ENCODE assay signal across 10 mouse cellular contexts in the genomic region with DNA sequence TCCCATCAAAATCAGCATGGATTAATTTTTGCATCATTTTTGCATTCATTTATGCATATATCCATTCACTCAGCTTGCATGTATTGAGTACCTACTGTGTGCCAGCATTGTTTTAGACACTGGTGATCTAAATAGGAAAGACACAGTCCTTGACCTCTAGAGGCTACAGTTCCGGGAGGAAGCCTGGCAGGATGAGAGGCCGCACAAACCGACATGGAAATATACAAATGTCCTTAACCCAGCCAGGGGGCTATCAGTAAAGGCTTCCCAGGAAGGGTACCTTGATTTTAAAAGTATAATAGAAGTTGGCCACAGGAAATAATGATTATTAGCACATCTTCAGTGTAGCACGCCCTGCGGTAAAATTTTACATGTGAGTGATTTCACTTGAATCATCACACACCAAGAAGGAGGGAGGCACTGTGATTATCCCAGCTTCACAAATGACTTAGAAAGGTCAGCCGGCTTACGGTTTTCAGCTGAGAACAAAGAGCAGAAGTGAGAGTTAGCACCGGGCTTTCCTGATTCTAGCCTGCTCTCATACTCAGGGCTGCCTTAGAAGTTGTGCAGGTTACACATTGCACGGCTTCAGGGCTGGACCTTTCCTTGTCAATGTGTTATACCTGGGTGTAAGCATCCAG. TPM values are rescaled to one million over a fixed set of nuclear protein-coding genes. Genes with fewer than 3 reads are reported as not detected.
DNase-seq lines count a peak whose midpoint lies in the region; ATAC-seq and TF ChIP-seq lines count a peak whose summit lies in the region.
"Had no signal": no experiment of that assay in that cellular context is flagged by ENCODE, and none has a peak within 500 bp of the region (broad histone marks: within the 10 kb centered on the region; RNA-seq: fewer than 3 reads in every experiment).

No protein-coding gene starts in this region.

- H3K4me1 ChIP-seq in neural tube, embryonic 11.5 days (ENCODE audit: control insufficient read depth, insufficient read depth, low read length) = peaks cover 3% of the 10 kb centered on the region; the same call in 1 of the 2 replicates
- H3K4me1 ChIP-seq in intestine, postnatal 0 days (replicated peaks; ENCODE audit: control insufficient read depth, insufficient read depth, low read length) = peaks cover 14% of the 10 kb centered on the region
- H3K4me1 ChIP-seq in stomach, postnatal 0 days (replicated peaks; ENCODE audit: control insufficient read depth, insufficient read depth) = peaks cover 6% of the 10 kb centered on the region; the same call in 1 of the 2 replicates

- ATAC-seq in neural tube, embryonic 11.5 days (ENCODE audit: insufficient read depth, low FRiP score, low TSS enrichment) = no peak
- ATAC-seq in intestine, postnatal 0 days = no peak
- no peak for ATAC-seq in stomach, postnatal 0 days (ENCODE audit: low FRiP score, low TSS enrichment)
- no peak for ATAC-seq in megakaryocyte, adult 5-6 weeks (ENCODE audit: poor library complexity, severe bottlenecking)

- no peak for TF ChIP-seq CTCF in intestine, postnatal 0 days (IDR thresholded peaks at IDR 0.05; ENCODE audit: low read depth)
- TF ChIP-seq CTCF in stomach, postnatal 0 days (IDR thresholded peaks at IDR 0.05; ENCODE audit: low read depth) = no peak

- H3K4me2 ChIP-seq in neural tube, embryonic 11.5 days (ENCODE audit: low read depth) = no peak overlapping the region
- H3K4me2 ChIP-seq in intestine, postnatal 0 days (replicated peaks; ENCODE audit: low read depth) = no peak overlapping the region
- H3K4me2 ChIP-seq in stomach, postnatal 0 days (replicated peaks; ENCODE audit: low read depth) = no peak overlapping the region

- WGBS in neural tube, embryonic 11.5 days = 46% methylated on average over 9 of the region's 9 CpGs
- WGBS in intestine, postnatal 0 days = 66% methylated on average over 9 of the region's 9 CpGs
- WGBS in stomach, postnatal 0 days = 59% methylated on average over 9 of the region's 9 CpGs

- no peaks in the 10 kb centered on the region for H3K36me3 ChIP-seq in neural tube, embryonic 11.5 days (ENCODE audit: control insufficient read depth, insufficient read depth, low read length)
- H3K36me3 ChIP-seq in intestine, postnatal 0 days (ENCODE audit: control insufficient read depth, insufficient read depth) = no peaks in the 10 kb centered on the region
- no peaks in the 10 kb centered on the region for H3K36me3 ChIP-seq in stomach, postnatal 0 days (ENCODE audit: control insufficient read depth, insufficient read depth, low read length)

- peak; percentile 90 for DNase-seq in heart, adult 11 months
- no peak for DNase-seq in heart, adult 8-10 months (ENCODE audit: low spot score)
- DNase-seq in neural tube, embryonic 11.5 days (ENCODE audit: low spot score) = no peak
- no peak for DNase-seq in neural tube, embryonic 10.5 days (ENCODE audit: extremely low spot score, low spot score)
- no peak for DNase-seq in stomach, postnatal 0 days (ENCODE audit: low spot score)
- DNase-seq in spleen, adult 18-20 months = no peak

- H3K27me3 ChIP-seq in neural tube, embryonic 11.5 days (ENCODE audit: control insufficient read depth, insufficient read depth, low read length) = no peaks in the 10 kb centered on the region
- H3K27me3 ChIP-seq in intestine, postnatal 0 days (replicated peaks; ENCODE audit: control insufficient read depth, insufficient read depth, low read length) = no peaks in the 10 kb centered on the region
- no peaks in the 10 kb centered on the region for H3K27me3 ChIP-seq in stomach, postnatal 0 days (ENCODE audit: control insufficient read depth, insufficient read depth, low read length)

- peak overlapping the region; percentile 79 for H3K27ac ChIP-seq in neural tube, embryonic 11.5 days (ENCODE audit: low read depth, low read length)
- H3K27ac ChIP-seq in intestine, postnatal 0 days (ENCODE audit: low read depth, low read length) = peak overlapping the region; percentile 73; the same call in 1 of the 2 replicates
- H3K27ac ChIP-seq in stomach, postnatal 0 days (replicated peaks) = peak overlapping the region; percentile 71

- no peaks in the 10 kb centered on the region for H3K9me3 ChIP-seq in neural tube, embryonic 11.5 days (ENCODE audit: control insufficient read depth, low read length)
- H3K9me3 ChIP-seq in intestine, postnatal 0 days (ENCODE audit: control insufficient read depth) = no peaks in the 10 kb centered on the region
- no peaks in the 10 kb centered on the region for H3K9me3 ChIP-seq in stomach, postnatal 0 days (ENCODE audit: control insufficient read depth, low read length)

- no peak for TF ChIP-seq EP300 in stomach, postnatal 0 days (optimal IDR thresholded peaks at IDR 0.05)

- no peak overlapping the region for H3K4me3 ChIP-seq in neural tube, embryonic 11.5 days (ENCODE audit: low read depth, low read length)
- H3K4me3 ChIP-seq in intestine, postnatal 0 days (ENCODE audit: low read depth, low read length) = no peak overlapping the region
- no peak overlapping the region for H3K4me3 ChIP-seq in stomach, postnatal 0 days (ENCODE audit: low read depth, low read length)

- no peak overlapping the region for H3K9ac ChIP-seq in neural tube, embryonic 11.5 days (ENCODE audit: low read length)
- H3K9ac ChIP-seq in intestine, postnatal 0 days (ENCODE audit: low read depth, low read length) = no peak overlapping the region
- H3K9ac ChIP-seq in stomach, postnatal 0 days (ENCODE audit: low read length) = no peak overlapping the region

RNA-seq across cellular contexts. Expression of gene Gm9964, which starts 11.0 kb away (rescaled TPM):
- total RNA-seq in heart, adult 8-10 months (2022) = not detected
- polyA plus RNA-seq in neural tube, embryonic 11.5 days (2014; fragmentation: Nextera tagmentation; extraction: Ambion mirVana) = not detected in 2 replicates
- not detected in 2 replicates for polyA plus RNA-seq in intestine, postnatal 0 days (2015; fragmentation: Nextera tagmentation; extraction: Ambion mirVana)
- polyA plus RNA-seq in stomach, postnatal 0 days (2015; fragmentation: Nextera tagmentation; extraction: Ambion mirVana) = not detected in 2 replicates
- not detected in 2 replicates for total RNA-seq in megakaryocyte, adult 5-6 weeks (2015)
- not detected in 2 replicates for total RNA-seq in megakaryocyte, adult 5-6 weeks (2017)
- polyA plus RNA-seq: gonadal fat pad, adult 2 months; urinary bladder, adult 2 months had no signal

RNA-seq across cellular contexts. Expression of gene Nf1, which starts 31.8 kb away (rescaled TPM):
- 10 to 100 TPM; 25.2 to 31.6 (median 29.9) TPM for total RNA-seq in heart, adult 8-10 months (2022)
- polyA plus RNA-seq in neural tube, embryonic 11.5 days (2014; fragmentation: Nextera tagmentation; extraction: Ambion mirVana) = 10.3 and 11.3 TPM in 2 replicates
- 6.3 and 8.3 TPM in 2 replicates for polyA plus RNA-seq in intestine, postnatal 0 days (2015; fragmentation: Nextera tagmentation; extraction: Ambion mirVana)
- polyA plus RNA-seq in stomach, postnatal 0 days (2015; fragmentation: Nextera tagmentation; extraction: Ambion mirVana) = 2.6 and 3.2 TPM in 2 replicates
- 16.5 and 18.7 TPM in 2 replicates for total RNA-seq in megakaryocyte, adult 5-6 weeks (2015)
- total RNA-seq in megakaryocyte, adult 5-6 weeks (2017) = 9.9 and 15.7 TPM in 2 replicates

RNA-seq across cellular contexts. Expression of gene Wsb1, which starts 53.2 kb away (rescaled TPM):
- 10 to 100 TPM in 3 of 4 experiments, 1 to 10 TPM in 1; 9.5 to 13.5 (median 12.3) TPM for total RNA-seq in heart, adult 8-10 months (2022)
- polyA plus RNA-seq in neural tube, embryonic 11.5 days (2014; fragmentation: Nextera tagmentation; extraction: Ambion mirVana) = 448 and 486 TPM in 2 replicates
- polyA plus RNA-seq in intestine, postnatal 0 days (2015; fragmentation: Nextera tagmentation; extraction: Ambion mirVana) = 64.7 and 70.5 TPM in 2 replicates
- 53.6 and 56.6 TPM in 2 replicates for polyA plus RNA-seq in stomach, postnatal 0 days (2015; fragmentation: Nextera tagmentation; extraction: Ambion mirVana)
- total RNA-seq in megakaryocyte, adult 5-6 weeks (2015) = 246 and 264 TPM in 2 replicates
- total RNA-seq in megakaryocyte, adult 5-6 weeks (2017) = 158 and 170 TPM in 2 replicates
